Mouse (Mus musculus): ENCODE measurements around the gene Abcc4.
"Not testable (repeated sequence)": the region's sequence is repeated elsewhere in the genome, so short reads cannot be mapped to it uniquely, and the experiment has no call there.

Gene Abcc4

GRCm38 (mm10) chr14:118678279-118678985 is 27.6 kb downstream of the Abcc4 start:
- DNase-seq (ENCODE audit: low spot score), result no peak

- DNase-seq (ENCODE audit: low spot score), result no peak
These were observed 29.6 kb downstream of the Abcc4 start for GRCm38 (mm10) chr14:118676308-118676994.

- DNase-seq (ENCODE audit: low spot score), result no peak
These were observed 31.3 kb downstream of the Abcc4 start for GRCm38 (mm10) chr14:118674705-118675139.

- no peak for DNase-seq (ENCODE audit: low spot score)
These were observed 31.8 kb downstream of the Abcc4 start for GRCm38 (mm10) chr14:118674224-118674623.

- no peak for DNase-seq (ENCODE audit: low spot score)
These were observed 32.5 kb downstream of the Abcc4 start for GRCm38 (mm10) chr14:118673501-118673900.

- not testable (repeated sequence) for DNase-seq (ENCODE audit: low spot score)
These were observed 33.1 kb downstream of the Abcc4 start for GRCm38 (mm10) chr14:118672931-118673330.

GRCm38 (mm10) chr14:118667499-118667898 is 38.5 kb downstream of the Abcc4 start:
- DNase-seq (ENCODE audit: low spot score), result no peak

- no peak for DNase-seq (ENCODE audit: low spot score)
These were observed 41.4 kb downstream of the Abcc4 start for GRCm38 (mm10) chr14:118664661-118665060.

GRCm38 (mm10) chr14:118662625-118663276 is 43.3 kb downstream of the Abcc4 start:
- DNase-seq (ENCODE audit: low spot score), result no peak

- no peak for DNase-seq (ENCODE audit: low spot score)
These were observed 43.9 kb downstream of the Abcc4 start for GRCm38 (mm10) chr14:118662124-118662523.

GRCm38 (mm10) chr14:118659230-118659629 is 46.8 kb downstream of the Abcc4 start:
- DNase-seq (ENCODE audit: low spot score), result no peak

GRCm38 (mm10) chr14:118658328-118658692 is 47.7 kb downstream of the Abcc4 start:
- DNase-seq (ENCODE audit: low spot score), result no peak

GRCm38 (mm10) chr14:118657673-118658327 is 48.2 kb downstream of the Abcc4 start:
- DNase-seq (ENCODE audit: low spot score), result no peak

- DNase-seq (ENCODE audit: low spot score), result no peak
These were observed 48.8 kb downstream of the Abcc4 start for GRCm38 (mm10) chr14:118657206-118657605.

GRCm38 (mm10) chr14:118656036-118656435 is 50.0 kb downstream of the Abcc4 start:
- no peak for DNase-seq (ENCODE audit: low spot score)

- DNase-seq (ENCODE audit: low spot score), result no peak
These were observed 51.1 kb downstream of the Abcc4 start for GRCm38 (mm10) chr14:118654903-118655302.

- no peak for DNase-seq (ENCODE audit: low spot score)
These were observed 54.1 kb downstream of the Abcc4 start for GRCm38 (mm10) chr14:118651704-118652439.

GRCm38 (mm10) chr14:118649895-118650256 is 56.1 kb downstream of the Abcc4 start:
- no peak for DNase-seq (ENCODE audit: low spot score)

- no peak for DNase-seq (ENCODE audit: low spot score)
These were observed 56.7 kb downstream of the Abcc4 start for GRCm38 (mm10) chr14:118649199-118649894.

- not testable (repeated sequence) for DNase-seq (ENCODE audit: low spot score)
These were observed 63.0 kb downstream of the Abcc4 start for GRCm38 (mm10) chr14:118642940-118643591.

- DNase-seq (ENCODE audit: low spot score), result no peak
These were observed 63.9 kb downstream of the Abcc4 start for GRCm38 (mm10) chr14:118642140-118642539.

All from embryo, embryonic 10 days (tissue).